Mouse (Mus musculus) heart, adult 2 months (tissue): ENCODE data around the gene Acvr1b.

Experiments
- CTCF ChIP-seq: fragments of 200-600 bp; IDR thresholded peaks from 2 replicates; pipeline ENCODE4 v1.8.1; 2022; ENCODE audit warnings: antibody characterized with exemption, mild to moderate bottlenecking, moderate library complexity
- EP300 ChIP-seq: fragments of 200-500 bp; IDR thresholded peaks from 2 replicates; pipeline ENCODE4 v1.6.1; 2011; ENCODE audit warnings: low read depth, low read length, control low read depth; ENCODE audit not compliant: insufficient read depth

GRCm38 (mm10) chr15:101262502-101262901 is 88.6 kb downstream of the Acvr1b start:
- TF ChIP-seq CTCF (no peak), EP300 (no peak)
